Mouse (Mus musculus): ENCODE measurements around the gene Fthl17d.
"Not testable (repeated sequence)": the region's sequence is repeated elsewhere in the genome, so short reads cannot be mapped to it uniquely, and the experiment has no call there.

- not testable (repeated sequence) for TF ChIP-seq POLR2A (IDR thresholded peaks at IDR 0.05; ENCODE audit: insufficient read length, low read depth); SRF (IDR thresholded peaks at IDR 0.05; ENCODE audit: control insufficient read depth, insufficient read length, low read depth)
These were observed 21.9 kb downstream of the Fthl17d start for GRCm38 (mm10) chrX:8964618-8965017.
